Mouse (Mus musculus) spleen, adult 12 weeks (tissue): ENCODE results near the gene Malrd1.
"Not testable (repeated sequence)": the region's sequence is repeated elsewhere in the genome, so short reads cannot be mapped to it uniquely, and the experiment has no call there.

ENCODE experiments used
- DNase-seq: peaks from one replicate; pipeline ENCODE4 v3.0.0; 2022; ENCODE audit warnings: low spot score

Malrd1 gene

DNA sequence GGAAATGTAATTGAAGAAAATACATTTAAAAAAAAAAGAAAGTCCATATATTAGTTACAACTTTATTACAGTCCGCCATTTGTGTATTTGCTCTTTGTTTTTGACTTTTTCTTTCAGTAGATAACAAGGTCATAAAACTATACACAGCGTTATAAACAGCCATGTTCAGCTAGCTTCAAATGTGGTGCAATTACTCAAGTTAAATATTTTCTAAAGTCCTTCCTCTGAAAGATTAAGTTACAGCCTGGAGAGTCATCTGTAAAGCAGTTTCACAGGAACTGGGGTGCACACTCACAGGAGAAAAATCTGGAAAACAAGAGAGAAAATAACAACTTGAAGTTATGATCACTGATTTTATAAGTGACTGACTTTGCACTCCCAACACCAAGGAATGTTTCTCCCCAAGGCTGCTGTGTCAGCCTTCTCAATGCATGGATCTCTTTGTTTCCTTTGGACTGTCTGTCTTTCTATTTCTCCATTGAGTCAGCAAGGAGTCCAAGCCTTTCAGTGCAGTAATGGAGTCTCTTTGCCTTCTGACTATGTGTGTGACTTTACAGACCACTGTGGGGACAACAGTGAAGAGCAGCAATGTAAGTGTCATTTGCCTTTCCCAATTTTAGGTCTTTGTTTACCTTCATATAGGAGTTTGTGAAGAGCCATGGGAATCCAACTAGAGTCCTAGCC is at the start of gene Malrd1:
Malrd1 (plus strand) TSS at position 239 of the 684 bp plus-strand sequence.
- no peak for DNase-seq

- DNase-seq = no peak
These were observed 12.4 kb downstream of the Malrd1 start for GRCm38 (mm10) chr2:15538643-15539042.

GRCm38 (mm10) chr2:15613327-15613948 is 87.2 kb downstream of the Malrd1 start:
- no peak for DNase-seq

DNA sequence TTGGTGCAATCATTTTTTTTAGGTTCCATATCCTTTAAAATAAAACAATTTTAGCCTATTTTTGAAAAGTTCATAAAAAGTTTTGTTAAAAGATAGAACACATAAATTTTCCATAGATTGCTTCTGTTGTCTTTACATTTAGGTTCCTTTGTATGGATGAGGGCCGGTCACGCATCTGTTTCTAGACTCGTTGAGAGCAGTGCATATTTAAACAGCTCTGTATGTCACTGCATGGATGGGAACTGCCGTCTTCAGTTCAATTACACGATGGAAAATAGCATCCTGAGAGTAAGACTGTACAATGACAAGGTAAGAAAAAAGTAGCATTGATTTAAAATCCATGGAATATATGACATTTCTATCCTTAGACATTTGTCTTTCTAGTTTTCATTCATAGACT is 87.7 kb downstream of the Malrd1 start:
- no peak for DNase-seq

DNA sequence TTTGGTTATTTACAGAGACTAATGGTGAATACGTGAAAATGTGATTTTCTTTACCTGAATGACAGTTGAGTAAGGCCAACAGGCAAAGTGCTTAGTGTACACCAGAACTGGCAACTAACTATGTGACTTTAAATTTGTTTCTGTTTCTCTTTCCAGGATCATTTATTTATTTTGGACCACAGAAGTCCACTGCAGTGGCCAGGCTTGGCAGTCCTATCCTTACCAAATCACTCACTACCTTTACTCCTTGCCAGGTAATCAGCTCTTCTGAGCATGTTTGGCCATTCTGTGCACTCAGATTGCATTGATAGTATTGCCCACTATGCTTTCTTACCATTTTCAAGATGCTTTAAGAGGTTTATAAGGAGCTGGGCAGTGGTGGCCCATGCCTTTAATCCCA is 109.5 kb downstream of the Malrd1 start:
- no peak for DNase-seq

- no peak for DNase-seq
These were observed 117.6 kb downstream of the Malrd1 start for GRCm38 (mm10) chr2:15643864-15644263.

DNA sequence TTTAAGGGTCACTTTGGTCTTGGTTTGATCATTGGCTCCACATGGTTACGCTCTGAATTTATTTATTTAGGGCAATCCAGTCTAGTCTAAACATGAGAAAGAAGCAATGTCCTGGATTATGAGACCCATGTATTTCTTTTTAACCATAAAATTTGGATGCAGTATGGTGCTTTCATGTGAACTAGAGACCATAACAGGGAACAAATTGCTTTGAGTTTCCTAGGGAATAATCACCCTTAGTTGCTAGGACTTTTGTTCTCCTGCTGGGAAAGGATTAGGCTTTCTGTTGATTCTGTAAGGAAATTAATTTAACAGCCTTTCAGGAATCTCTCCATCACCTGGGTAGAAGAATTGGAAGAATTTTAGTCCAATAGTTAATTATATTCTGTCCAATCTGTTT is 130.1 kb downstream of the Malrd1 start:
- DNase-seq = no peak

DNA sequence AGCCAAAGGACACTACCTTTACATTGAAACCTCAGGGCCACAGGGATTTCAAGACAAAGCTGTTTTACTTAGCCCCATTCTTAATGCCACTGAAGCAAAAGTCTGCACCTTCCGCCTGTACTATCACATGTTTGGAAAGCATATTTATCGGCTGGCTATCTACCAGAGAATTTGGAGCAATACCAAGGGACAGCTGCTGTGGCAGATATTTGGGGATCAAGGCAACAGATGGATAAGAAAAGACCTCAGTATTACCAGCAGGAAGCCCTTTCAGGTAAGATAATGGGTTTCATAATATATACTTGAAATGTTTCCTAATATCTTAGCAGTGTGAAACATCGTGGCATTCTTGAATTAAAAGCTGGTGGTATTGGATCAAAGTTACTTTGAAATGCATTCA is 176.7 kb downstream of the Malrd1 start:
- DNase-seq = no peak

- no peak for DNase-seq
These were observed 214.7 kb downstream of the Malrd1 start for GRCm38 (mm10) chr2:15740945-15741344.

GRCm38 (mm10) chr2:15744979-15745688 is 218.9 kb downstream of the Malrd1 start:
- no peak for DNase-seq

GRCm38 (mm10) chr2:15784818-15785217 is 258.5 kb downstream of the Malrd1 start:
- no peak for DNase-seq

- no peak for DNase-seq
These were observed 289.4 kb downstream of the Malrd1 start for GRCm38 (mm10) chr2:15815724-15816123.

GRCm38 (mm10) chr2:15869380-15869779 is 343.1 kb downstream of the Malrd1 start:
- no peak for DNase-seq

DNA sequence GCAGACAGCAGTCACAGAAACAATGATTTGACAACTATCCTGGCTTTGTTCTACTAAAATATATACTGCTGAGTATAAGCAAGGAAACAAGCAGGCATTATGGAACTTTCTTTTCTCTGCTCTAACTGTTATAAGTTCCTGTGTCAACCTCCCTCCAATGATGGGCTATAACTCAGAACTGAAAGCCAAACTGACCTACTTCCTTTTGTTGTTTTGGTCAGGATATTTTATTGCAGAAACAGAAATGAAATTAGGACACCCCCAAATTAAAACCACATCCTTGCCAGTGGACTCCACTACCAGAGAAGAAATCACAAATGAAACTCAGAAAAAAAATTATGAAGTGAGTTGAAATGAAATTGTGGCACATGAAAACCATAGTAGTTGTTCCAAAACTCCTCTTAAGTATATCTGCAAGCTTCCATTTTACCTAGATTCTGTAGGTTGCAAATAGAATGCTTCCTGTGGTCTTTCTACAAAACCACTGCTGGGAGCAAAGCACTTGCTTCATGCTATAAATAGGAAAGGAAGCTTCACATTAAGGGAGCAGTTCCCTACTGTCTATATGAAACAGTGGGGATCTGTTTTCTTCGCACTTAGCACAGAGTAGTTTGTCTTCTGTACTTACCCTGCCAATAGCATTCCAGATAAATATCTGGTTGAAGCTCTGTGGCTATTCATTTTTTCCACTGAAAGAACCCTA is 367.3 kb downstream of the Malrd1 start:
- no peak for DNase-seq

DNA sequence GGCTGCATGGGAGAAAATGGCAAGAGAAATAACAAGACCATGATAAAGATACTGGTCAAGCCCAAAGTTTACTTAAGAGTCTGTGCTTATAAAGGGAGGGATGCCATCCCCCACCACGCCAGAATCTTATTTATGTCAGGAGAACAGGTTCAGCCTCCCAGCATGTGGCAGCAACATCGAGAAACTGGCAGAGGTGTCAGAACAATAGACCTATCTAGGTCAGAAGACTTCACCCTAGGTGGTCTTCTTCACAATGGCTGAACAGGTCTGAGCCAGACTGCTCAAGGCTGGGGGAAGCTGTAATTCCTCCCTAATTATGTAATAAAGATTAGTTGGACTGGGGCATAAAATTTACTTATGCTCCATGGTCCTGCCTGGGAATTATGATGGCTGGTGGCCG is 399.2 kb downstream of the Malrd1 start:
- no peak for DNase-seq

DNA sequence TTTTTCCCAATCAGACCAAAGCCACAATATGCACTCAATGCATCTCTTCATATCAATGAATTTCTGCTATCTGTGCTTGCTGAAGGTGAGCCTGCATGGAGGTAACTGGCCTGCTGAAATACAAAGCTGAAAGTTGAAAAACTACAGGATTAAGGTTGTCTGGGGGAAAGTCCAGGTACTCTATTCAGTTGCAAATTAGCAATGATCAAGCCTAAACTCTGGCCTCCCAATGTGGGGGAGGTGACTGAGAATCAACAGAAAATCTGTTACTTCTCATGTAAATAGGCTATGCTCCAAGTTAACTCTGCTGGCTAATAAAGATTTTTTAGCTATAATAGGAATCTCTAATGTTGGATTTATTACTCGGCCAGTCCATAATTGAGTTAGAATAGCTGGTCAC is 399.8 kb downstream of the Malrd1 start:
- no peak for DNase-seq

DNA sequence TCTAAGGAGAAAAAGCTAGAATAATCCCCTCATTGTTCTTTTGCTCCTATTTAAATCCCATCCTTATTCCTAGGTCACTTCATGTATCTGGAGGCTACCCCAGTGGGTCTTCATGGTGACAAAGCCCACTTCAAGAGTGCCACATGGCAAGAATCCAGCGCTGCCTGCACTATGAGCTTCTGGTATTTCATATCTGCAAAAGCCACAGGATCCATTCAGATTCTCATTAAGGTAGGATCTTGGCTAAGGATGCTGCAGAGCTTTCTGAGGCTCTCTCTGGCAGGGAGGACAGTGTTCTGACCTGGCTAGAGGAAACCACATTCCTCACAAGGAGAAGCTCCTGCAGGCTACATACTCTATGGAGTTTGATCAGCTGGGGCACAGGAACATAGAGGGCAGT is 405.2 kb downstream of the Malrd1 start:
- no peak for DNase-seq

DNA sequence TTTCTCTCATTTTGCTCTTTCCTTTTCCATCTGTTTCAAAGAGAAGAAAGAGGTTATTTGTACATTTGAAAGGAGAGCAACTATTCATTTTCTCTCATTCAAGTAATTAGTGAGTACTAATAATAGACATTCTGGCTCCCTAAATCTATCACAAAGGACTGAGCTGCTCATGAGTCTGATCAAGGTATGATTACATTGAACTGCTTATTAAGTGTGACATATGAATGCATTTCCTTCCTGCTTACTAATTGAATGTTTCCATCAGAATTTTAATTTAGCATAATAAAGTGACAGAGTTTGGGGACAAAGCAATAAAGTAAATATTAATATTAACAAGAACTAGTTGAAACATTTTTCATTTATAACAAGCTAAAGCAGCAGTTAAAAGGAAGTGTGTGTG is 405.6 kb downstream of the Malrd1 start:
- DNase-seq = no peak

- DNase-seq = no peak
These were observed 406.1 kb downstream of the Malrd1 start for GRCm38 (mm10) chr2:15932340-15932739.

GRCm38 (mm10) chr2:16002925-16003324 is 476.6 kb downstream of the Malrd1 start:
- DNase-seq = no peak

- DNase-seq = not testable (repeated sequence)
These were observed 490.8 kb downstream of the Malrd1 start for GRCm38 (mm10) chr2:16017046-16017445.

DNA sequence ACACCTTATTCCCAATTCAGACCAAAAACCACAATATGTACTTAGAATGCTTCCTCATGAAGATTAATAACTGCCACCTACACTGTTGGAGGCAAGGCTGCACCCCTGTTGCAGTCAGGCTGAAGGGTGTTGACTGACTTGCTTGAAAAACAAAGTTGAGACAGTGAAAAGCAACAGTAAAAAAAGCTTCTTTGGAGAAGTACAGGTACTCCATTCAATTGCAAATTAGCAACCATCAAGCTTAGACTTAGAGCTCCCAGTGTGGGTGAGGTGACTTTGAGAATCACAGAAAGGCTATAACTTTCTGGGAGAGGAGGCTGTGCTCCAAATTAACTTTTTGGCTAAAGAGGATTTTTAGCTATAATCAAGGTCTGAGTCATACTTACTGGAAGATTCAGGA is 491.4 kb downstream of the Malrd1 start:
- not testable (repeated sequence) for DNase-seq

DNA sequence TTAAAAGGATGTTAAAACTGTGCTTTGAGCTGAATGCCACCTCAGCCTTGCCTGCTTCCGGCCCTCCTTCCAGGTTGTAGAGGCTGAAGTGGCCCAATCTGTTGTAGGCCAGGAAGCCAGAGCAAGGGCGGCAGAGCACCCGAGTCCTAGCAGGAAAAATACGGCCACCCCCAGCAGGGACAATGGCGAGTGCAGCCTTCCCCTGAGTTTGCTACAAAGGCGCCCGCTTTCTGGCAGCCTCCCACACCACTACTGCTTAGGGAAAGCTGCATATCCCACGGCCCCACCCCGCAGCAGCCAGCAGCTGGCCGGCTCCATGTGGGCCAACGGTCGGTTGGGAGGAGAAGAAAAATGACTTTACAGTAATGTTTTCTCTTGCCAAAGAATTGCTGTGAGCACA is 503.5 kb downstream of the Malrd1 start:
- no peak for DNase-seq
